Mouse (Mus musculus) myocyte (in vitro differentiated cells): Measurements from ENCODE around the gene T.

ENCODE experiments used
- CEBPB ChIP-seq: IDR thresholded peaks from 2 replicates; pipeline ENCODE4 v1.6.1; 2011; ENCODE audit warnings: mild to moderate bottlenecking, moderate library complexity; ENCODE audit not compliant: poor library complexity, insufficient read depth, severe bottlenecking
- E2F4 ChIP-seq: IDR thresholded peaks from one replicate; pipeline ENCODE4 v1.6.1; 2011; ENCODE audit warnings: mild to moderate bottlenecking, control low read depth, moderate library complexity; ENCODE audit not compliant: insufficient read depth
- MAX ChIP-seq: IDR thresholded peaks from one replicate; pipeline ENCODE4 v1.6.1; 2011; ENCODE audit warnings: low read depth, mild to moderate bottlenecking, control low read depth
- POLR2AphosphoS2 ChIP-seq: IDR thresholded peaks from one replicate; pipeline ENCODE4 v1.6.1; 2011; ENCODE audit warnings: low read depth, control low read depth; ENCODE audit not compliant: insufficient read length
- USF1 ChIP-seq: IDR thresholded peaks from one replicate; pipeline ENCODE4 v1.6.1; 2011; ENCODE audit warnings: low read depth, mild to moderate bottlenecking, control low read depth, moderate library complexity

DNA sequence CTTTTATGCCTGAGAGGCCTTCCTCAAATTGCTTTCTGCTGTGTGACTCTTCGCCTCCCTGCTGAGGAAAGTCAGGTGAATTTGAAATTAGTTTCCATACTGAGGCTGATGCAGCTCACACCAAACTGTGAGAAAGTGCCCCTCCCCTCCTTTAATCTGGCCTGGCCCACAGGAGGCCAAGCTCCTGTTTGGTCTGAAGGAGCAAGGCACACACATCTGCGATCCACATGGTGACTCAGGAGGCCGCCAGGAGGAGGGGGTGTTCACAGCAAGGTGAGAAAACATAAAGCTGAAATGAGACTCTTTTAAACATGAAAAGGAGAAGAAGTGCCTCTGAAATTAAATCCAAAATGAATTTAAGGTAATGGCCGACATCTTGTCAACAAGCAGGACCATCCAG, 37.9 kb upstream of the T start:
- TF ChIP-seq POLR2AphosphoS2 (no peak), CEBPB (no peak), USF1 (no peak), MAX (no peak), E2F4 (no peak)
